Mouse (Mus musculus) forebrain, embryonic 11.5 days (tissue): Measurements from ENCODE around the gene Gm10188. TPM values are rescaled to one million over a fixed set of nuclear protein-coding genes. Genes with fewer than 3 reads are reported as not detected.

ENCODE experiments used
- ATAC-seq: fragments of 200-750 bp; cut with Nextera tagmentation; replicated peaks from 2 replicates; pipeline ENCODE4 v1.8.0; 2017; ENCODE audit warnings: moderate TSS enrichment; ENCODE audit not compliant: low FRiP score
- DNase-seq: peaks from one replicate; pipeline ENCODE4 v3.0.0-alpha.2; 2017; ENCODE audit warnings: low spot score
- H3K27ac ChIP-seq: fragments of 300-500 bp; sonication (generic); 2 replicates; pipeline ENCODE4 v1.5.1; 2014; ENCODE audit warnings: low read depth, low read length
- H3K27me3 ChIP-seq: fragments of 300-500 bp; sonication (generic); 2 replicates; pipeline ENCODE4 v1.6.1; 2014; ENCODE audit warnings: mild to moderate bottlenecking, low read length, mixed read lengths; ENCODE audit not compliant: control insufficient read depth, insufficient read depth
- H3K36me3 ChIP-seq: fragments of 300-500 bp; sonication (generic); 2 replicates; pipeline ENCODE4 v1.6.1; 2014; ENCODE audit warnings: mild to moderate bottlenecking, low read length, moderate library complexity, mixed read lengths; ENCODE audit not compliant: control insufficient read depth, insufficient read depth
- H3K4me1 ChIP-seq: fragments of 300-500 bp; sonication (generic); replicated peaks from 2 replicates; pipeline ENCODE4 v1.6.1; 2014; ENCODE audit warnings: low read length, mixed read lengths; ENCODE audit not compliant: control insufficient read depth, insufficient read depth
- H3K4me2 ChIP-seq: fragments of 300-500 bp; sonication (generic); 2 replicates; pipeline ENCODE4 v1.6.1; 2014; ENCODE audit warnings: low read depth, mild to moderate bottlenecking, low read length, moderate library complexity, mixed read lengths; ENCODE audit not compliant: severe bottlenecking
- H3K4me3 ChIP-seq: fragments of 300-500 bp; sonication (generic); 2 replicates; pipeline ENCODE4 v1.5.1; 2014; ENCODE audit warnings: low read depth, low read length
- H3K9ac ChIP-seq: fragments of 300-500 bp; sonication (generic); 2 replicates; pipeline ENCODE4 v1.6.1; 2014; ENCODE audit warnings: low read length
- H3K9me3 ChIP-seq: fragments of 300-500 bp; sonication (generic); 2 replicates; pipeline ENCODE4 v1.6.1; 2016; ENCODE audit warnings: low read length, mixed read lengths; ENCODE audit not compliant: control insufficient read depth
- WGBS: fragments of 180-500 bp; shearing (Covaris S2); extraction: QIAGEN DNeasy Blood & Tissue Kit; methylation state at CpG from one replicate; pipeline ENCODE4 v1.1.7; 2014; 5-methylcytosine and 5-hydroxymethylcytosine counted together
- polyA plus RNA-seq: library from polyadenylated mRNA; unstranded; fragments of >200 nt; fragmentation: Nextera tagmentation; extraction: Ambion mirVana; gene quantifications from 2 replicates; pipeline ENCODE4 v1.2.1, GENCODE M21; 2014

Gene Gm10188
- polyA plus RNA-seq, 1 experiment from 2014 or later, result not detected

GRCm38 (mm10) chr1:132265211-132265859 lies 35.8 kb upstream of the Gm10188 start:
- H3K9ac ChIP-seq, result no peak overlapping the region
- H3K27ac ChIP-seq, result no peak overlapping the region
- H3K4me1 ChIP-seq, result no peaks in the 10 kb centered on the region
- H3K4me2 ChIP-seq, result no peak overlapping the region
- ATAC-seq (no peak), DNase-seq (no peak)
- WGBS, result 77% methylated on average over 8 of the region's 8 CpGs
- H3K4me3 ChIP-seq, result no peak overlapping the region
- H3K27me3 ChIP-seq, result no peaks in the 10 kb centered on the region
- no peaks in the 10 kb centered on the region for H3K36me3 ChIP-seq
- no peaks in the 10 kb centered on the region for H3K9me3 ChIP-seq

- Histone ChIP-seq H3K36me3 (no peaks in the 10 kb centered on the region), H3K4me3 (no peak overlapping the region), H3K27ac (no peak overlapping the region)
These were observed 35.0 kb upstream of the Gm10188 start for GRCm38 (mm10) chr1:132264577-132264976.

GRCm38 (mm10) chr1:132263618-132264017 lies 34.1 kb upstream of the Gm10188 start:
- Histone ChIP-seq H3K36me3 (no peaks in the 10 kb centered on the region), H3K27me3 (no peaks in the 10 kb centered on the region), H3K9me3 (no peaks in the 10 kb centered on the region), H3K4me2 (no peak overlapping the region), H3K9ac (no peak overlapping the region), H3K4me1 (no peaks in the 10 kb centered on the region), H3K4me3 (no peak overlapping the region), H3K27ac (no peak overlapping the region)
- ATAC-seq, result no peak
- DNase-seq, result no peak
- WGBS, result 76% methylated on average over 4 of the region's 4 CpGs

More at GRCm38 (mm10) chr1:132264577-132264976, 35.0 kb upstream of the Gm10188 start:
- Histone ChIP-seq H3K9ac (no peak overlapping the region), H3K9me3 (no peaks in the 10 kb centered on the region), H3K4me1 (no peaks in the 10 kb centered on the region), H3K27me3 (no peaks in the 10 kb centered on the region), H3K4me2 (no peak overlapping the region)
- WGBS, result 72% methylated on average over 7 of the region's 7 CpGs
- ATAC-seq (no peak), DNase-seq (no peak)

- no peaks in the 10 kb centered on the region for H3K9me3 ChIP-seq
- no peaks in the 10 kb centered on the region for H3K27me3 ChIP-seq
- H3K9ac ChIP-seq, result no peak overlapping the region
- H3K36me3 ChIP-seq, result no peaks in the 10 kb centered on the region
- no peak overlapping the region for H3K4me2 ChIP-seq
- 73% methylated on average over 5 of the region's 5 CpGs for WGBS
- H3K27ac ChIP-seq, result no peak overlapping the region
- DNase-seq (no peak), ATAC-seq (no peak)
- H3K4me3 ChIP-seq, result no peak overlapping the region
- H3K4me1 ChIP-seq, result no peaks in the 10 kb centered on the region
These were observed 31.5 kb upstream of the Gm10188 start for GRCm38 (mm10) chr1:132261058-132261457.

- DNase-seq, result no peak
- no peak overlapping the region for H3K27ac ChIP-seq
- no peaks in the 10 kb centered on the region for H3K27me3 ChIP-seq
- WGBS, result 90% methylated on average over 1 of the region's 1 CpGs
- no peaks in the 10 kb centered on the region for H3K4me1 ChIP-seq
- ATAC-seq, result no peak
- H3K9me3 ChIP-seq, result no peaks in the 10 kb centered on the region
- H3K4me3 ChIP-seq, result no peak overlapping the region
- H3K4me2 ChIP-seq, result no peak overlapping the region
- no peak overlapping the region for H3K9ac ChIP-seq
- H3K36me3 ChIP-seq, result no peaks in the 10 kb centered on the region
These were observed 30.8 kb upstream of the Gm10188 start for GRCm38 (mm10) chr1:132260331-132260730.

GRCm38 (mm10) chr1:132254467-132254866 lies 24.9 kb upstream of the Gm10188 start:
- no peak overlapping the region for H3K4me3 ChIP-seq
- no peak overlapping the region for H3K27ac ChIP-seq
- no peak for ATAC-seq
- no peak for DNase-seq
- H3K9ac ChIP-seq, result no peak overlapping the region
- no peaks in the 10 kb centered on the region for H3K36me3 ChIP-seq
- no peaks in the 10 kb centered on the region for H3K4me1 ChIP-seq
- no peaks in the 10 kb centered on the region for H3K9me3 ChIP-seq
- no peaks in the 10 kb centered on the region for H3K27me3 ChIP-seq
- H3K4me2 ChIP-seq, result no peak overlapping the region
- 86% methylated on average over 6 of the region's 6 CpGs for WGBS

- Histone ChIP-seq H3K27me3 (no peaks in the 10 kb centered on the region), H3K36me3 (no peaks in the 10 kb centered on the region), H3K4me3 (no peak overlapping the region), H3K4me2 (no peak overlapping the region), H3K4me1 (no peaks in the 10 kb centered on the region), H3K27ac (no peak overlapping the region), H3K9ac (no peak overlapping the region), H3K9me3 (no peaks in the 10 kb centered on the region)
- DNase-seq (no peak), ATAC-seq (no peak)
- 92% methylated on average over 4 of the region's 4 CpGs for WGBS
These were observed 17.1 kb upstream of the Gm10188 start for GRCm38 (mm10) chr1:132246641-132247040.

- Histone ChIP-seq H3K27ac (no peak overlapping the region), H3K36me3 (no peaks in the 10 kb centered on the region), H3K9ac (no peak overlapping the region), H3K9me3 (no peaks in the 10 kb centered on the region), H3K4me1 (no peaks in the 10 kb centered on the region), H3K27me3 (no peaks in the 10 kb centered on the region), H3K4me3 (no peak overlapping the region), H3K4me2 (no peak overlapping the region)
- ATAC-seq, result no peak
- WGBS, result 69% methylated on average over 6 of the region's 6 CpGs
- no peak for DNase-seq
These were observed 16.6 kb upstream of the Gm10188 start for GRCm38 (mm10) chr1:132246137-132246536.

- no peak overlapping the region for H3K27ac ChIP-seq
- ATAC-seq, result no peak
- no peak overlapping the region for H3K4me2 ChIP-seq
- no peaks in the 10 kb centered on the region for H3K36me3 ChIP-seq
- H3K27me3 ChIP-seq, result no peaks in the 10 kb centered on the region
- no peaks in the 10 kb centered on the region for H3K4me1 ChIP-seq
- H3K9me3 ChIP-seq, result no peaks in the 10 kb centered on the region
- no peak overlapping the region for H3K4me3 ChIP-seq
- 84% methylated on average over 5 of the region's 5 CpGs for WGBS
- H3K9ac ChIP-seq, result no peak overlapping the region
- DNase-seq, result no peak
These were observed 15.4 kb upstream of the Gm10188 start for GRCm38 (mm10) chr1:132245010-132245409.
